Mouse (Mus musculus) forebrain, embryonic 12.5 days (tissue): Measurements from ENCODE around the gene Tmem106b. TPM values are rescaled to one million over a fixed set of nuclear protein-coding genes. Genes with fewer than 3 reads are reported as not detected.

Experiments
- ATAC-seq: fragments of 200-750 bp; cut with Nextera tagmentation; 2 replicates; pipeline ENCODE4 v1.8.0; 2017; ENCODE audit warnings: moderate TSS enrichment; ENCODE audit not compliant: low FRiP score
- H3K27ac ChIP-seq: fragments of 300-500 bp; sonication (generic); 2 replicates; pipeline ENCODE4 v1.5.1; 2016; ENCODE audit warnings: mild to moderate bottlenecking
- H3K27me3 ChIP-seq: fragments of 300-500 bp; sonication (generic); 2 replicates; pipeline ENCODE4 v1.6.1; 2016; ENCODE audit warnings: mild to moderate bottlenecking
- H3K36me3 ChIP-seq: fragments of 300-500 bp; sonication (generic); replicated peaks from 2 replicates; pipeline ENCODE4 v1.6.1; 2016; ENCODE audit warnings: mild to moderate bottlenecking
- H3K4me1 ChIP-seq: fragments of 300-500 bp; sonication (generic); 2 replicates; pipeline ENCODE4 v1.6.1; 2016
- H3K4me2 ChIP-seq: fragments of 300-500 bp; sonication (generic); 2 replicates; pipeline ENCODE4 v1.6.1; 2016; ENCODE audit warnings: mild to moderate bottlenecking, moderate library complexity
- H3K4me3 ChIP-seq: fragments of 300-500 bp; sonication (generic); replicated peaks from 2 replicates; pipeline ENCODE4 v1.5.1; 2016; ENCODE audit warnings: mild to moderate bottlenecking
- H3K9ac ChIP-seq: fragments of 300-500 bp; sonication (generic); 2 replicates; pipeline ENCODE4 v1.6.1; 2016; ENCODE audit warnings: mild to moderate bottlenecking
- H3K9me3 ChIP-seq: fragments of 300-500 bp; sonication (generic); 2 replicates; pipeline ENCODE4 v1.6.1; 2016
- WGBS: fragments of 180-500 bp; shearing (Covaris S2); methylation state at CpG from one replicate; pipeline ENCODE4 v1.1.7; 2016; 5-methylcytosine and 5-hydroxymethylcytosine counted together
- polyA plus RNA-seq: library from polyadenylated mRNA; unstranded; fragments of >200 nt; fragmentation: Nextera tagmentation; extraction: Ambion mirVana; gene quantifications from 2 replicates; pipeline ENCODE4 v1.2.1, GENCODE M21; 2016

The Tmem106b gene
- polyA plus RNA-seq = 29.0 and 31.6 TPM in 2 replicates

DNA sequence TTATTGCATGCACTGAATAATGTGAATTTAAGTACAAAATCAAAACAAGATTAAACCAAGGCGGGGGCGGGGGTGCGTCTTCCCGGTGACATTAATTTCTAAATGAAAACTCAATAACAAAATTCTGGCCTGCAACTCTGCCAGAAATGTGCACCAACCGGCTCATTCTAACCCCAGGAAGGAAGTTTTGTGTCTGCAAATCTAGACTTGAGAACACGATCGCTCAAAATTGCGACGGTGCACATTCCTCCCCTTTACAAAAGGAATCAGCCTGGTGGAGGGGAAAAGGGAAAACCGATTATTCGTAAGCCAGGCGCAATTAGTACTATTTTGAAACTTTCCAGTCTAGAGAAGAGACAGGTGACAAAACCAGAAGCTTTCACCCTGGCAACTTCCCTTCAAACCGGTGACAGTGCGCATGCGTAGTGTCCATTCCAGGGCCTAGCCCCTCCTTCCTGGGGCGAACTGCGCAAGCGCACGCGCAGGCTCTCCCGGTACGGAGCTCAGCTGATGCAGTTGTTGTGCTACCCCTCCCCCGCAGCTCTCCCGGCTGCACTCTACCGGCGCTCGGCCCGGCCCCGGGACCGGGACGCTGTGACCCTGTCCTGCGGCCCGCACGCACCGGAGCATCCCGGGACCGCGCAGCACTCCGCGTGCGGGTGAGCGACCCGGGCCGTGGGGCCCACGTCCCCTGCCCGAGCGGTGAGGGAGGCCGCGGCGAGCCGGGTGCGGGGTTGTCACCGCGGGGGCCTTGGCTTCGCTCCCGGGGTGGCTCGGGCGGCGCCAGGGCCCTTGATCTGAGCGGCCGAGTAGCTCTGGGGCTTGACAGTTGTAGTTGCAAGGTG, at the start of gene Tmem106b:
Tmem106b (plus strand) TSS at position 458 of the 845 bp plus-strand sequence.
- peak within 1 kb of the TSS; percentile 90 for H3K9ac ChIP-seq
- 3% methylated on average over 61 of the region's 61 CpGs for WGBS
- H3K36me3 ChIP-seq = peaks cover 19% of the 10 kb centered on the region
- H3K27ac ChIP-seq = peak within 1 kb of the TSS; percentile 67; the same call in 1 of the 2 replicates
- peak; percentile 100 for ATAC-seq
- H3K9me3 ChIP-seq = no peaks in the 10 kb centered on the region
- peak within 1 kb of the TSS; percentile 68 for H3K4me2 ChIP-seq
- H3K27me3 ChIP-seq = no peaks in the 10 kb centered on the region
- H3K4me3 ChIP-seq = peak within 1 kb of the TSS; percentile 80
- peaks cover 5% of the 10 kb centered on the region for H3K4me1 ChIP-seq

DNA sequence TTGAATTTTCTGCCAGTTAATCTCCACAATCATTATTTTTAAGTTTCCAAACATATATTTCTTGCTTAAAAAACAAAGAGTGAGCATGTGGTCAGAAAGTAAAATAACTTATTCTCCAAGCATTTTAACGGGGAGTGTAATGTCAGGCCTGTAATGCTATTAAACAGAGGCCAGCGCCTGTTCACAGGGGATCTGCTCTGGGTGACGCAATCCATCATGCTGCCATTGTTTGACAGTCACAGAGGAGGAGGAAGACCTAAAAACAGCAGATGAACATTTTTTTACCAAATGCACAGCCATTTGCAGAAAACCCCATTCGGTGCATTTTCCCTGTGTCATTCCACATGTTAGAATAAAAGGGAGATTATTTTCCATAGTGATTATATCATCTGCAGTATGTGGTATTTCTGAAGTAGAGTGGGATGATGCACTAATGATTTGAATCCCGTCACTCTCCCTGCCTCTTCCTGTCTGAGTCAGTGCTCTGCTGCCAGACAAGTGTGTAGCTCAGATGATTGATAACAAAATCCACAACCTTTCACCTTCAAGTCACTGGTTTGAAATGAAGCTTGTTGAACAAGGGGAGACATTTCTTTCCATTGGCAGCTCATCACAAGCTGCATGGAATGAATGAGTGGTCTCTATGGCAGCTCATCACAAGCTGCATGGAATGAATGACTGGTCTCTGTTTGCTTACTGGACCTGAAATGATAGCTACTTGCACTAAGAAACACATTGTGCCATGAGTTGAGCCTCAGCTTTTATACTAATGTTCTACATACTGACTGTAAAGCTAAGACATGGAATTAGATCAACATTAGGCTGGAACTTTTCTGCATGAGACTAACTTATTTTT, 48.1 kb upstream of the Tmem106b start:
- 0 out of 2 replicates have a peak, but pooled peaks have one; percentile 41 for ATAC-seq
- no peak overlapping the region for H3K4me3 ChIP-seq
- H3K9ac ChIP-seq = no peak overlapping the region
- H3K27ac ChIP-seq = no peak overlapping the region
- H3K4me2 ChIP-seq = no peak overlapping the region
- no peaks in the 10 kb centered on the region for H3K27me3 ChIP-seq
- H3K4me1 ChIP-seq = peaks cover 4% of the 10 kb centered on the region; the same call in 1 of the 2 replicates
- no peaks in the 10 kb centered on the region for H3K9me3 ChIP-seq
- H3K36me3 ChIP-seq = no peaks in the 10 kb centered on the region
- 49% methylated on average over 5 of the region's 5 CpGs for WGBS

DNA sequence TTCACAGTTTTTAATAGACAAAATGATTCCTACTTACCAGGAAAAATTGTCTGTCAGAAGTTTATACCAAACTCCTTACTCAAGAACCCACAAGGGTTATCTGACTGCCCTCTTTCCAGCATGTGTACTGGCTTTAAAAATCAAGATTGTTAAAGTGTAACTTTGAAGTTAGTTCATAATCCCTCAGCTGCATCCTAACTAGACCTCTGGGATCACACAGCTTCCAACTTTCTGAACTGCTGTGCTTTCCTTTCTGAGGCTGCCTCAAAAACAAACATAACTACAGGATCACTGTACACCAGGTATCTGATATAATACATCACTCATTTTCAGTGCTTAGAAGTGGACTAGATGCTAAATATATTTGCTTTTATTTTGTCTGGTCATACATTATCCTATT, 39.0 kb upstream of the Tmem106b start:
- no peak overlapping the region for H3K9ac ChIP-seq
- H3K4me2 ChIP-seq = no peak overlapping the region
- no peak for ATAC-seq
- H3K27me3 ChIP-seq = no peaks in the 10 kb centered on the region
- H3K27ac ChIP-seq = no peak overlapping the region
- no peak overlapping the region for H3K4me3 ChIP-seq
- no peaks in the 10 kb centered on the region for H3K36me3 ChIP-seq
- no peaks in the 10 kb centered on the region for H3K9me3 ChIP-seq
- no peaks in the 10 kb centered on the region for H3K4me1 ChIP-seq

DNA sequence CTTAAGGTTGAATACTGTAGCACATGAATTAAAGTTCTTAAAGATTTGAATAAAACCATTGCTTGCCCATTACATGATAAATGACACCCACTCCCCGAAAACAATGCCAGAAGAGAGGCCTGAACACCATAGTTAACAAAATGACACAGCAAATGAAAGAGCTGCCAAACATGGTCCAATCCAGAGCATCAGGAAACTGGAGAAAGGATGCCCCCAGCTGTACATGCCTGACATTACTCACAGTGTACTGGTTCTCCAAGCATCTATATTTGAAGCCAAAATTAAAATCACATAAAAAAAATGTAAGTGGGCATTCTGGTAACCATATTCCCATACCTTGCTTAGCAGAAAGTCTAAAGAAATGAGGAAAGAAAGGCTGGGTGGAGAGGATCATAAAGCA, 38.6 kb upstream of the Tmem106b start:
- Histone ChIP-seq H3K9ac (no peak overlapping the region), H3K27ac (no peak overlapping the region), H3K4me2 (no peak overlapping the region), H3K9me3 (no peaks in the 10 kb centered on the region), H3K4me1 (no peaks in the 10 kb centered on the region), H3K4me3 (no peak overlapping the region), H3K27me3 (no peaks in the 10 kb centered on the region), H3K36me3 (no peaks in the 10 kb centered on the region)
- peak; percentile 70; the same call in 1 of the 2 replicates for ATAC-seq
- WGBS = 61% methylated on average over 1 of the region's 1 CpGs

DNA sequence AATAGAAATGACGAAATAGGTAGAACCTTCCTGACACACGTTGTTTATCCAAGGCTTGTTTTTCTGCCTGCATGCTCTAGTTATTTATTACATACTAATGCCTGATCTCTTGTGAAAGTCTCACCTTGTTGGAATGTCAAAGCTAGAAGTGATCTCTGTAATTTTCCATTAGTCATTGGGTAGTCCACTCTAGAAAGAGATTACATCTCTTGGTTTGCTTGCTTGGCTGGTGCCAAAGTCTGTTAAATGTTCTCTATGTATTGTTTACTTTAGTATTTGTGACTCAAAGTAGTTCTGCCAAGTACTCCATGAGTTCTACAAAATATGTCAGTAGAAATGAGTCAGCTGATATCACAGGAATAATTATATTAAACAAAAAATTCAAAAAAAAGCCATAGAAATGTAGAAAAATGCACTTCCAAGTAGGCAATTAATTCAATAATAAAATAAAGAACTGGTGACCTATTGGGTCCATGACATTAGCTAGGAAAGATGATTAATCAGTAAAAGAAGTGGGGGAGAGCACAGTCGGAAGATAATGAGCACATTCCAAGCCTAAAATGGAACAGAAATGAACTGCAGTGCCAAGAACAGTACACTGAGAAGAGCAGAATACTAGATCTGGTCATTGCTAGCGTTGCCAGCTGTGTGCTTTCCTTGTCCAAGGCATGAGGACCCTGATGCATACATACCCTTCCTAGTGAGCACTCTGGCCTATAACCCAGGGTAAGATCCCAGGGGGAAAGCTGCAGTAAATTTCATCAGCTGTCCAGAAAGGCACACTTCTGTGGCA, 17.0 kb upstream of the Tmem106b start:
- Histone ChIP-seq H3K9ac (no peak overlapping the region), H3K4me1 (no peaks in the 10 kb centered on the region), H3K27me3 (no peaks in the 10 kb centered on the region), H3K27ac (no peak overlapping the region), H3K4me3 (no peak overlapping the region), H3K9me3 (no peaks in the 10 kb centered on the region), H3K4me2 (no peak overlapping the region), H3K36me3 (no peaks in the 10 kb centered on the region)
- ATAC-seq = no peak
- WGBS = 85% methylated on average over 4 of the region's 4 CpGs

DNA sequence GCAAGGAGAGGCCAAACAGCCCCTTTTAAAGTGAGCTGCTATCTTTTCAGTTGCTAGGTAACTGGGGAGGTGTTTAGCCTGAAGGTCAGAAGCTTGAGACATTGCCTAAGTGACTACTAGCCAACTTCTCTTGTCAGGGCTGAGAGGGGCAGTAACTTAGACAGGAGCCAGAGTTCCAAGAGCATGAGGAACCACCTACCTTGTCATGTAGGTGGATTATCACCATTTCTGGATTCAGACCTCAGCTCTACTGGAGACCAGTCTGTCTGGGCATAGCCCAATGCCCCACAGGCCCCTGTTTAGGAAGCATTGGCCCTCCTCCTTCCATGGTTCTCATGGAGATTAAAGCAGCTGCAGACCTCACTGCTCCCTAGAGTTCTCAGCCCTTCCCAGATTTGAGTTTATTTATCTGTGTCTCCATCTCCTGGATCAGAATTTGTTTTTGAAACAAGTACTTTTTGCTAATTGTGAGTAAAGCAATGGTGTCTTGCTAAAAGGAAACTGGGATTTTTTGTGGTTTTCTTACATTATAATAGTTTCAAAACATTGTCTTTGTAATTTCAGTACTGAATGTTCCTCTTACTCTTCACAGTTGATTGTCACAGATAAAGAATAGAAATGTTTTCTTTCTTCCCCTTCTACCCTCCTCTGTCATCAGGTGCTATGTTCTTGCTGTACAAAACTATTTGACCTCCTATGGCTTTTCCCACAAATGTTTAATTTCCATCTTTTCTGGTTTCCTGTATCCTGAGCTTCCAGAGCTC, 8.1 kb upstream of the Tmem106b start:
- H3K4me2 ChIP-seq = no peak overlapping the region
- H3K9ac ChIP-seq = no peak overlapping the region
- H3K36me3 ChIP-seq = no peaks in the 10 kb centered on the region
- no peaks in the 10 kb centered on the region for H3K27me3 ChIP-seq
- no peaks in the 10 kb centered on the region for H3K4me1 ChIP-seq
- no peak for ATAC-seq
- no peak overlapping the region for H3K27ac ChIP-seq
- H3K9me3 ChIP-seq = no peaks in the 10 kb centered on the region
- no peak overlapping the region for H3K4me3 ChIP-seq

DNA sequence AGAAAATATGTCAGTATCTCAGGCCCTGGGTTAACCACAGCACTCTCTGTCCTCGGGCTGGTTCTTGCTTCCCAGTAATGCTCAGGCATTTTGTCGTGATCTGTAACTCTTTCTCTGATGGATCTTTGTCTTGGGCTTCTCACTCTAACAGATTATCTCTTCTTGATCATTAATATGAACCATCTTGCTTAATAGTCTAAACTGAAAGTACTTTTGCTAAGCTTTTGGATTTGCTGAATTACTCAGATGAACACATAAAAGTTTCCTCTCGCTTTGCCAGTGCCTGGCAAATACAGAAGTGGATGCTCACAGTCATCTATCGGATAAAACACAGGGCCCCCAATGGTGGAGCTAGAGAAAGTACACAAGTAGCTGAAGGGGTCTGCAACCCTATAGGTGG, 7.5 kb upstream of the Tmem106b start:
- H3K9me3 ChIP-seq = no peaks in the 10 kb centered on the region
- ATAC-seq = no peak

DNA sequence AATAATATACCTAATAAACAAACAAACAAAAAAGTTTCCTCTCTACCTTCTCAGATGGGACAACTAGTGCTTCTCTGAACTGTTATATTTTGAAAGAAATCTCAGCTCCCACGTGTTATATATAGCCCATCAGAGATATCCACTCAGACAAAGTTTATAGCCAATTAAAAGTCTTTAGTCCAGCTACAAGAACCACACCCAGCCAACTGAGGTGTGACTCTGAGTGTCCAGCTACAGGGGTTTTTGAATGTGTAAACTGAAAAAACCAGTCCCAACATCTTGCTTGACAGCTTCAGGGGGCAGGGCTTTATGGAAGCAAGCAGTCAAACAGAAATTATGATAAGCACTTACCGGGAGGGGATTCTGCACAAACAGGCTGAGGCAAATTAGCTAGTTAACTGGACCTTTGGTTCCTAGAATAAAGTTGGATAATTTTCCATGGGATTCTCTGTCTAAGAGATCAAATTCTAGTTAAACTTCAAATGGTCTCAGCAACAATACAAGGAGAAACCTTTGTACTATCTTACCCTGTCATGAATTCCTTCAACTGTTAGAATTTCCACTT, 6.8 kb upstream of the Tmem106b start:
- Histone ChIP-seq H3K4me3 (no peak overlapping the region), H3K4me1 (no peaks in the 10 kb centered on the region), H3K9me3 (no peaks in the 10 kb centered on the region), H3K9ac (no peak overlapping the region), H3K36me3 (no peaks in the 10 kb centered on the region), H3K27ac (no peak overlapping the region), H3K27me3 (no peaks in the 10 kb centered on the region), H3K4me2 (no peak overlapping the region)
- no peak for ATAC-seq
- 79% methylated on average over 2 of the region's 2 CpGs for WGBS

More for the DNA sequence above, 7.5 kb upstream of the Tmem106b start:
- Histone ChIP-seq H3K36me3 (no peaks in the 10 kb centered on the region), H3K4me1 (no peaks in the 10 kb centered on the region), H3K4me3 (no peak overlapping the region), H3K4me2 (no peak overlapping the region), H3K27me3 (no peaks in the 10 kb centered on the region), H3K9ac (no peak overlapping the region), H3K27ac (no peak overlapping the region)
- WGBS = 83% methylated on average over 4 of the region's 4 CpGs

DNA sequence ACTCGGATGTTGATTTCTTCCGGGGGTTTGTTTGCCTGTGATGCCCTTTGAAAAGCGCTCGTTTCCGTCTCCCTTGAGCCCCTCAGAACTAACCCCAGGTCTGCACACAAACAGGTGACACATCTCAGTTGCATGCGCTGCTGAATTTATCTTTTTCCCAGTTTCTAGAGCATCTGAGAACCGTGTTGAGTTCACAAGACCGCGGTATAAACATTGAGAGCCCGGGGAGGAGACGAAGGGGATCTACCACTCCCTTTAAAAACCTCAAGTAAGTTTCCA, 527 bp downstream of the Tmem106b start:
- H3K4me2 ChIP-seq = peak overlapping the region; percentile 68
- H3K27me3 ChIP-seq = no peaks in the 10 kb centered on the region
- H3K27ac ChIP-seq = peak overlapping the region; percentile 67; the same call in 1 of the 2 replicates
- 2% methylated on average over 11 of the region's 11 CpGs for WGBS
- peak overlapping the region; percentile 90 for H3K9ac ChIP-seq
- peaks cover 20% of the 10 kb centered on the region for H3K36me3 ChIP-seq
- H3K4me3 ChIP-seq = peak overlapping the region; percentile 80
- no peaks in the 10 kb centered on the region for H3K9me3 ChIP-seq
- peaks cover 5% of the 10 kb centered on the region for H3K4me1 ChIP-seq
- no peak for ATAC-seq

DNA sequence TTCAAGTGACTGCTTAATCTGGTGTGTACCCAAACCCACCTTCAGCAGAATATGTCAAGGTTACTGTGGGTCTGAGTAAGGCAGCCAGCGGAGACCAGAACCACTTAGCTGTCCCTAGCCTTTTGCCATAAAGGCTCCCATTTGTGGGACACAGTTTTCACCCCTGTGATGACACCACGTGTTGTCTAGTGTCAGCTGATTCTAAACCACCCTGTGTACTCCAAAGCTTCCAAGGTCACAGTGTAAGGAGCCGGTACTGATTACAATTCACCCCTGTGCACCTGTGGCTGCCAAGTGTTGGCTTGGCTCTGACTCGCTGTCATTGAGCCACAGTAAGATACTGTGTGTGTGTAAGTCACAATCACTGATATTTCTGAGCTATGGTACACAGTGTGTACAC, 926 bp downstream of the Tmem106b start:
- Histone ChIP-seq H3K27me3 (no peaks in the 10 kb centered on the region), H3K9ac (peak overlapping the region; percentile 90), H3K27ac (no peak overlapping the region), H3K9me3 (no peaks in the 10 kb centered on the region), H3K4me1 (peaks cover 5% of the 10 kb centered on the region), H3K4me3 (peak overlapping the region; percentile 80), H3K4me2 (peak overlapping the region; percentile 68), H3K36me3 (peaks cover 20% of the 10 kb centered on the region)
- WGBS = 63% methylated on average over 4 of the region's 4 CpGs
- peak; percentile 39 for ATAC-seq

DNA sequence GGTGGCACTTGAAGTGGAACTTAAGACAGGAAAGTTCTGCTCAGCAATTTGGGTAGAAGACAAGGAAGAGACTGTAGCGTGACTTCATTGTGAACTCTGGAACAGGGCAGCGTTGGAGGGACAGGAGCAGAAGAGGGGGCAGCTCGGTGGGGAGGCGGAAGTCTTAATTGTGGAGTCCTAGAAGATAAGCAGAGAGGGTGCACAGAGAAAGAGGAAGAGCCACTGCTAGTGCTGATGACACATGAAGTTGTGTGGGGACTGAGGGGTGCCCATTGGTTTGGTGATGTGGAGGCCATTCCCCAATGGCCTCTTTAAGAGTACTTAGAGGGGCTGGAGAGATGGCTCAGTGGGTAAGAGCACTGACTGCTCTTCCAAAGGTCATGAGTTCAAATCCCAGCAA, 3.5 kb downstream of the Tmem106b start:
- Histone ChIP-seq H3K4me2 (no peak overlapping the region), H3K36me3 (peaks cover 27% of the 10 kb centered on the region), H3K9me3 (no peaks in the 10 kb centered on the region), H3K4me3 (no peak overlapping the region), H3K27me3 (no peaks in the 10 kb centered on the region), H3K27ac (no peak overlapping the region), H3K9ac (no peak overlapping the region), H3K4me1 (peaks cover 5% of the 10 kb centered on the region)
- WGBS = 97% methylated on average over 4 of the region's 4 CpGs
- ATAC-seq = no peak
